Mouse (Mus musculus) cortical plate, adult 2 months (tissue): Measurements from ENCODE around the gene E130114P18Rik. TPM values are rescaled to one million over a fixed set of nuclear protein-coding genes. Genes with fewer than 3 reads are reported as not detected.

Experiments
- H3K27ac ChIP-seq: fragments of 200-500 bp; 2 replicates; pipeline ENCODE4 v1.5.1; 2012; ENCODE audit warnings: low read length, control low read depth, inconsistent platforms; ENCODE audit not compliant: insufficient read depth
- H3K4me1 ChIP-seq: fragments of 200-500 bp; 2 replicates; pipeline ENCODE4 v1.6.1; 2011; ENCODE audit warnings: low read length; ENCODE audit not compliant: control insufficient read depth, insufficient read depth
- H3K4me3 ChIP-seq: fragments of 200-500 bp; 2 replicates; pipeline ENCODE4 v1.5.1; 2011; ENCODE audit warnings: mild to moderate bottlenecking, low read length, control low read depth; ENCODE audit not compliant: insufficient read depth
- CTCF ChIP-seq: fragments of 200-500 bp; IDR thresholded peaks from 2 replicates; pipeline ENCODE4 v1.5.1; 2011; ENCODE audit warnings: mild to moderate bottlenecking, control low read depth, low read length; ENCODE audit not compliant: insufficient read depth; ENCODE audit errors: extremely low read depth
- POLR2A ChIP-seq: fragments of 200-500 bp; IDR thresholded peaks from 2 replicates; pipeline ENCODE4 v1.6.1; 2011; ENCODE audit warnings: mild to moderate bottlenecking, low read length, control low read depth; ENCODE audit not compliant: insufficient read depth; ENCODE audit errors: extremely low read depth
- polyA plus RNA-seq: library from polyadenylated mRNA; depleted of rRNA; stranded (reverse); fragments of >200 nt; gene quantifications from 2 replicates; pipeline ENCODE4 v1.2.3, GENCODE M21; 2012

The E130114P18Rik gene
- polyA plus RNA-seq, 1 experiment: 12.7 TPM

DNA sequence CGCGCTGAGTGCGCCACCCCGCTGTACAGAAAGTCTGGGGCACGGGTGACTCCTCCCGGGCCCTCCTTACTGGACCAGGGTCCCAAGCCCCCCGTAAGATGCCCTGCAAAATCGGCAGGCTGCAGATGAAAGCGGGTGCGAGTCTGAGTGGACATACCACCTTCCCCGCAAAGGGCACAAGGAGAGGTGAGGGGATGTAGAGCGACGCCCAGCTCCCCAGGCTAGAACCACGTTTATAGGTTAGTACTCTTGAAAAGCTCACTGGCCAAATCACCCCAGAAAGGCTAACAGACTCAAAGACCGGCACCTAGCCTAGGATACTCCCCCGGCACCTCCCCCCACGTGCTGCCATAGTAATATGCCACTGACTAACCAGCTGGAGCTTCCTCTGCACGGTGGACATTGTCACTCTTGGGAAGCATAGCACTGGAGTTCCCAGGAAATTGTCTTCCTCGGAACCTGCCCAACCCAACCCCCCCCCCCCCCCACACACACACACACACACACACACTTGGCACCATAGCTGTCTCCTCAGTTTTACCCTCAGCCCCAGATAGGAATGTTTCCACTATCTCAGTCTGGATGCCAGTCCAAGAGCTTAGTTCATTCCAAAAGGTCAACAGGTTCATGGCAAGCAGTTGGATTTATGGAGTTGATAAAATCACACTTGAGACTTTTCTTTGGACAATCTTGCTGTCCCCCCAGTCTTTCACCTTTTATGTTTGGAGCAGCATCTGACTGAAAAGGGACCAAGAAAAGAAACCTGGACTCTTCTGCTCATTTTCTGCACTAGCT is 31.6 kb downstream of the E130114P18Rik start:
- H3K4me3 ChIP-seq: peak overlapping the region; percentile 7; the same call in 1 of the 2 replicates
- TF ChIP-seq CTCF: no peak
- H3K4me1 ChIP-seq: no peaks in the 10 kb centered on the region
- no peak overlapping the region for H3K27ac ChIP-seq

GRCm38 (mm10) chr4:97745296-97746105 is 32.4 kb downstream of the E130114P18Rik start:
- Histone ChIP-seq H3K4me1 (no peaks in the 10 kb centered on the region), H3K4me3 (peak overlapping the region; percentile 7; the same call in 1 of the 2 replicates), H3K27ac (no peak overlapping the region)
- peak; percentile 48 for TF ChIP-seq CTCF
- no peak for TF ChIP-seq POLR2A

GRCm38 (mm10) chr4:97743932-97744331 is 33.9 kb downstream of the E130114P18Rik start:
- no peak overlapping the region for H3K27ac ChIP-seq
- H3K4me1 ChIP-seq: no peaks in the 10 kb centered on the region
- TF ChIP-seq POLR2A: no peak
- no peak for TF ChIP-seq CTCF
- no peak overlapping the region for H3K4me3 ChIP-seq

GRCm38 (mm10) chr4:97733392-97733791 is 44.5 kb downstream of the E130114P18Rik start:
- H3K27ac ChIP-seq: no peak overlapping the region
- H3K4me1 ChIP-seq: no peaks in the 10 kb centered on the region
- no peak overlapping the region for H3K4me3 ChIP-seq
- TF ChIP-seq POLR2A (no peak), CTCF (no peak)

DNA sequence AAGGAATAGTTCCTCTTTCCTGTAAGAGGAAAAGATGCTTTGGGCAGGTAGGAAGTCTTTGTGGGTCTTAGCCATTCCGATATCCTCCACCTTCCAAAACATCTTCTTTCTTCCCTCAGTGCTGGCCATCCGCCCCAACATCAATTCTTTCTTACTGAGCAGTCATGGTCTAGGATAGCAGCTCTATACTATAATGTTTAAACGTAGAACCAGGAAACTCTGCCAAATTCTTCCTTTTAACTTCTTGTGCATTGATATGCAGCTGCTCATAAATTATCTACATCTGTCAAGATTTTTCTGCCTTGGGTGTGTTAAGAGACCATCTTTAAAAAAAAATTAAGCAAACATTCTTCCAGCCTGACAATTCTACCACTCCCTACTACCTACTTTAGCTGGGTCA is 47.5 kb downstream of the E130114P18Rik start:
- TF ChIP-seq POLR2A (no peak), CTCF (no peak)
- Histone ChIP-seq H3K27ac (no peak overlapping the region), H3K4me1 (no peaks in the 10 kb centered on the region), H3K4me3 (no peak overlapping the region)

GRCm38 (mm10) chr4:97729999-97730398 is 47.9 kb downstream of the E130114P18Rik start:
- H3K4me1 ChIP-seq: no peaks in the 10 kb centered on the region
- no peak overlapping the region for H3K4me3 ChIP-seq
- H3K27ac ChIP-seq: no peak overlapping the region
- TF ChIP-seq POLR2A (no peak), CTCF (no peak)

GRCm38 (mm10) chr4:97728520-97728919 is 49.4 kb downstream of the E130114P18Rik start:
- no peak for TF ChIP-seq CTCF
- no peaks in the 10 kb centered on the region for H3K4me1 ChIP-seq
- H3K4me3 ChIP-seq: no peak overlapping the region
- no peak overlapping the region for H3K27ac ChIP-seq

GRCm38 (mm10) chr4:97723374-97723773 is 54.5 kb downstream of the E130114P18Rik start:
- no peaks in the 10 kb centered on the region for H3K4me1 ChIP-seq
- TF ChIP-seq CTCF (no peak), POLR2A (no peak)

GRCm38 (mm10) chr4:97722666-97723065 is 55.2 kb downstream of the E130114P18Rik start:
- no peak for TF ChIP-seq CTCF
- TF ChIP-seq POLR2A: no peak
- Histone ChIP-seq H3K4me1 (no peaks in the 10 kb centered on the region), H3K4me3 (no peak overlapping the region), H3K27ac (no peak overlapping the region)

More at GRCm38 (mm10) chr4:97723374-97723773, 54.5 kb downstream of the E130114P18Rik start:
- Histone ChIP-seq H3K4me3 (no peak overlapping the region), H3K27ac (no peak overlapping the region)
